Mouse (Mus musculus) duodenum, adult 2 months (tissue): ENCODE results near the gene Lin54. TPM values are rescaled to one million over a fixed set of nuclear protein-coding genes. Genes with fewer than 3 reads are reported as not detected.

Source experiments
- polyA plus RNA-seq: library from polyadenylated mRNA; depleted of rRNA; stranded (reverse); fragments of >200 nt; gene quantifications from 2 replicates; pipeline ENCODE4 v1.2.3, GENCODE M21; 2012; ENCODE audit warnings: low replicate concordance; rRNA removed

Lin54 gene
- 1.5 and 2.2 TPM in 2 replicates for polyA plus RNA-seq

GRCm38 (mm10) chr5:100500458-100500961 lies at the start of gene Lin54:
Gene Lin54, minus strand, starts transcription at chr5:100500639.

GRCm38 (mm10) chr5:100518049-100519026 lies 17.9 kb upstream of the Lin54 start, which contains the start of gene Cops4:
Gene Cops4, plus strand, starts transcription at chr5:100518309.

GRCm38 (mm10) chr5:100415761-100416590 lies 84.5 kb downstream of the Lin54 start, which contains the start of gene Sec31a:
Gene Sec31a, minus strand, starts transcription at chr5:100416234.

Other genes with a start within 250 kb of the Lin54 start
- gene Sec31a, start 84.4 kb downstream of the Lin54 start, polyA plus RNA-seq, result 476 and 617 TPM in 2 replicates
- 7.1 and 9.6 TPM in 2 replicates for gene Cops4, start 17.7 kb upstream of the Lin54 start, polyA plus RNA-seq
- gene Plac8, start 71.6 kb upstream of the Lin54 start, polyA plus RNA-seq, result 1,775 and 2,370 TPM in 2 replicates
- 97.2 and 201 TPM in 2 replicates for gene Coq2, start 174.5 kb upstream of the Lin54 start, polyA plus RNA-seq
- gene Hpse, start 219.1 kb upstream of the Lin54 start, polyA plus RNA-seq, result 4.8 and 5.5 TPM in 2 replicates